Mouse (Mus musculus) gastrocnemius, postnatal 10 days (tissue): Measurements from ENCODE around the gene Igsf11. TPM values are rescaled to one million over a fixed set of nuclear protein-coding genes. Genes with fewer than 3 reads are reported as not detected.

Experiments
- DNase-seq: peaks from one replicate; pipeline ENCODE4 v3.0.0; 2021; ENCODE audit warnings: mixed read lengths
- total RNA-seq, 2 experiments: library from RNA; stranded (reverse); gene quantifications; 2 replicates each; pipeline ENCODE4 v1.2.3; 2021

The Igsf11 gene
- total RNA-seq, 2 experiments from 2014 or later: 1.4 to 1.6 TPM

DNA sequence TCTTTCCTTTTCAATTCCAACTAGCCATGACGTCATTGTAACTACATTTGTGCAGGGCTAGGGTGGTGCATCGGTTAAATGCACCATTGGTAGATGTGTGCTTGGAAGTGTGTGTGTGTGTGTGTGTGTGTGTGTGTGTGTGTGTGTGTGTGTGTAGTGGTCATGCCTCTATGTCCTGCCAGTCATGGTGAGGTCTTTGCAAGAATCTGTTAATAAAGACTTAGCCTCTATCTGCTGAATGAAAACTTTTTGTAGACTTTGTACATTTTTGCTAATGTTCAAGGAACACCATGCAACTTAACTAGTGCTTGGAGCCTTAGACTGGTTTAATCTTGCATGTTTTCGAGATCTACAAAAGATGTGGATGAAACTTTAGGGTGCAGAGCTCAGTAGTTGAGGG lies 48.3 kb downstream of the Igsf11 start:
- DNase-seq: no peak

DNA sequence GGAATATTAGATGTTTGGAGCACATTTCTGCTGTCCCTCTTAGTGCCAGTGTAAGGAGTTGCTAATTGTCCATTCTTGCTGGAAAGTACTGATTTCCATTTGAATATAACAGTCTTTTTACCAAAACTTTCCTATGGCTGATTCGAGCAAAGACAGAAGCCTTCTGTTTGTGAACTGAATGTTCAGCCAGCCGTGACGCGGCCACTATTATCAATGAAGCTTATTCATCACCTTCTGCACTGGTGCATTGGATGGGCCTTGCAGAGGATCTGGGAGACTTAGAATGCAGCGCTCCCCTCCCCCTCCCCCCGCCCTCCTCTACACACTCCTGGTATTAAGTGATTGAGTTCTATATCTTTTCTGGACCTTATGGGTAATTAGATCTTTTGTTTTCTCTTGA lies 48.8 kb downstream of the Igsf11 start:
- no peak for DNase-seq

- no peak for DNase-seq
These were observed 51.5 kb downstream of the Igsf11 start for GRCm38 (mm10) chr16:38943706-38944550.

DNA sequence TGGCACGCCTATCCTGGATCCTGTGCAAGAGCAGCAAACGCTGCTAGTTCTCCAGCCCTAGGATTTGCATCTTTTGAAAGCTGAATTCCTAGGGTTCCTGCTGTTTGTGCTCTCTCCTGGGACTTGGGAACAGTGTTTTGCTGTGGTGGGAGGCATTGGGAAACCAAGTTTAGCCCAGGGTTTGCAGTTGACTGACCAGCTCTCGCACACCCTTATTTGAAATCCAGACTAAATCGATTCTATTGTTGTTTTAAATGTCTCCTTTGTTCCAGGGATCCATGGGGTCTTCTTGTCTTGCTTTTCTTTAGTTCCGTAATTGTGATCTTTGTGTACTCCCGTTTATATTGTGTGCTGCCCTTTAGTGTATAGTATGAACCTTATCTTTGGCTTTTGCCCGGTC lies 52.6 kb downstream of the Igsf11 start:
- DNase-seq: no peak

GRCm38 (mm10) chr16:38945581-38945981 lies 53.1 kb downstream of the Igsf11 start:
- no peak for DNase-seq

- no peak for DNase-seq
These were observed 54.0 kb downstream of the Igsf11 start for GRCm38 (mm10) chr16:38946453-38946852.

DNA sequence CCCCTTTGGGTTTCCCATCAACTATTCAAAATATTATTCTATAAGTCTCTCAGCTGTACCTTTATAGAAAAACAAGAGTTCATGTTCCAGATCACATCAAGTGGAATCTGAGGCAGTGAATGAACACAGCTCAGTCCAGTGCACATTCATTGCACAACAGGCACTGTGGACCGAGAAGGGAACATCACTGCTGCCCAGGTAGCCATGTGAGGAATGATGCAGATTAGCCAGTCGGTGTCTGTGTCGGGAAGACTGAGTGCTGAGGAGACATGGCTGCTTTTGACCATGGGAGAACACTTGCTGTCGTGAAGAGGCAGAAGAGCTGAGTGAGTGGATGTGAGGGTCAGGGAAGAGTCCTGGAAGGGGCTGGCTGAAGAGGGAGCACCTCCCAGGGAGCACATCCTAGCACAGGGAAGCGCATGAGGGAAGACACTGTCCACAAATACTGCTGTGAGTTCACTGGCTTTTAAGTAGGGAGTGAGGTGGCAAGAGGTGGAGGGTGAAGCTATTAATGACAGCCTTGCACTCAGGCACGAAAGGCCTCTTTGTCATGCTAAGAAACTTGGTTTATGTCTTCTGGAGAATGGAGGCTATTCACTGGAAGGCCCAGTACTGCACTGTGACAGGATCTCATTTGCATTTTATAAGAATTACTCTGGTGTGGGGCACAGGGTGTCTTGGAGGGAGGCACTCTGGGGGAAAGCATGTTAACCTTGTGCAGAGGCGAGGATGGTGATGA lies 54.8 kb downstream of the Igsf11 start:
- DNase-seq: no peak

DNA sequence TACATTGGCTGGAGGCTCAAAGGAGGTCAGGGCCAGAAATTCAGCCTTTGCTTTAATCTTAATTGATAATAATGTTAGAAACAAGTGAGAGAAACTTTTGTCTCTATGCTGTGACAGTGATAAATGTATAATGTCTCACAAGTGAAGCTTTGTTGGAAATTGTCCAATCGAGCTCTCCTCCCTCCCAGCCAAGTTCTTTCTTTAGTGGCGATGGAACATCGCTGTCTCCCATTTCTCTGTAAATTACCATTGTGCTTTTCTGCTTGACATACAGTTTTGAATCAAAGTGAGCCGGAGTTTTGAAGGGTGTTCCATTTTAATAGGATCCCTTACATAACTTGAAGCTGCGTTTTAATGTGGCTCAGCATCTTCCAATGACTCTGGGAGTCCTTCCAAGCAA lies 56.0 kb downstream of the Igsf11 start:
- DNase-seq: no peak

DNA sequence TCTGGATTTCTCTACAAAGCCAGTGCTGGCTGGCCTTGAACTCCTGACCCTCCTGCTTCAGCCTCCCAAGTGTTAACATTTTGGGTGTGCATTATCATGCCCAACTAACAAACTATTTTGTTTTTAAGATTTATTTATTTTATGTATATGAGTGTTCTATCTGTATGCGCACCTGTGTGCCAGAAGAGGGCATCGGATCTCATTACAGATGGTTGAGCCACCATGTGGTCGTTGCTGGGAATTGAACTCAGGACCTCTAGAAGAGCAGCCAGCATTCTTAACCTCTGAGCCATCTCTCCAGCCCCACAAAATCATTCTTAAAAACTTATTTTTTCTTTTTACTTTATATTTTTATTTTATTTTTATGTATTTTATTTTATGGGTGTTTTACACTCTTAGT lies 60.4 kb downstream of the Igsf11 start:
- no peak for DNase-seq

DNA sequence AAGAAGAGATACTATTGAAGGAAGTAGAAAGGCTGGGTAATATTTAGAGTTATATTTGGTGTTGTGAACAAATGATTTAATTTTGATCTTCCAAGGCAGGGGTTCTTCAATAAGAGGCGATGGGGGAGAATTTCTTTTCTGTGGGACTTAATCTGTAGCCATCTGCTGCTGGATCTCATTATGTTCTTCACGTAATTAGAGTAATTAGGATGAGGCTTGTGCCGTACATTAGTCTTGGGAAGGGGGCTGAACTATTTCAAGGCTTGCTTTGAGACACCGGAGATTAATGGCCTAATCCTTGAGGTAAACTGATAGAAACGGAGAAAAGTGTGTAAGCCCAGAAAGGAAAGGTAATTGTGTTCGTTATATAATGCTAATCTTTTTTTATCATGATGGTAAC lies 61.4 kb downstream of the Igsf11 start:
- DNase-seq: no peak

- no peak for DNase-seq
These were observed 62.2 kb downstream of the Igsf11 start for GRCm38 (mm10) chr16:38954501-38955288.

DNA sequence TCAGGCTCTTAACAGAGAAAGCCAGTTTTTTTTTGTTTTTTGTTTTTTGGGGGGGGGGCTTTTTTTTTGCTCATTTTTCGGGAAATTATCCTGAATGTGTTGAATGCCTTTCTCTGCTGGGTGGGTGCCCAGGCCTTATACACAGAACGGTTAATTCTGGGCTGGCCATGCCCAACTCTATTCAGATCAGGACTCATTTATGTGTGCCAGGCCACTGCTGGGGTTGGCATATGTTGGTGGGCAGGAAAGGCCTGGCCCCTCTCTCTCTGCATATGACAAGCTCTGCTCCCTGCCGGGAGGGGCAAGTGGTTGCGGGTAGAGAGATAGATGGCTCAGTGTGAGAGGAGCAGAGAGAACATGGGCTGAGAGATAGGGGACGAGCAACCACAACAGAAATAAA lies 62.8 kb downstream of the Igsf11 start:
- DNase-seq: no peak

DNA sequence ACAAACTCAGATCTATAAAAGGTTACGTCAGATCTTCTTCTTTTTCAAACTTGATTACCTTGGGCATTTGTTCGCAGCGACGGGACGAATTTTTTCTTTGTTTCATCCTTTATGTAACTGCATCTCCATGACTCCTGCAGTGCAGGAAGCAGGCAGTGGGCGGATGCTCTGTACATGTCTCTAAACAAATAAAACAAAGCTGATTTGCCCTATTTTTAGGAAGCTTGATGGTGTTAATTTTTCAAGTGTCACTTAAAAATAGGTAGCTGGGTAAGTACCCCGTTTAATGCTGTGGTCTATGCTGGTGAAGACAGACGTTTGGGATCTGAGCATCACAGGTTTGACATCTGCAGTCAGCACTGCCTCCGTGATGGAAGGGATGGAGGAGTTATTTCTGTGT lies 66.3 kb downstream of the Igsf11 start:
- no peak for DNase-seq

DNA sequence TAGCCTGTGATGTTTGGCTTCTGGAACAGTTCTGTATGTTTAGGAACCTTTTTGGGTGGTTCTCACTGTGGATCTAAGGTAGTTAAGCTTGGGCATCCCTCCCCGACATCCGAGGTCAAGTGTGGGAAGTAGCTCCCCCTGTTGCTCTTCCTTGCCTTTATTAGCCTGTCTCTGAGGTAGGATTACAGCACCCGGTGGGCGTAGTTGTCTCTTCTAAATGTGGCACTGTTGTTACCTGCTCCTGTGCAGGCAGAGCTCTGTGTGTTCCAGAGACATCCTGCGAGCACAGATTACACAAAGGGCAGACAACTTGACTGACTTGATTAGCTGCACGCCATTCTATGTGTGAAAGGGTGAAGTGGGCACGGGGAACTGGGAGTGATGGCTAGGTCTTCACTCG lies 68.1 kb downstream of the Igsf11 start:
- DNase-seq: no peak

DNA sequence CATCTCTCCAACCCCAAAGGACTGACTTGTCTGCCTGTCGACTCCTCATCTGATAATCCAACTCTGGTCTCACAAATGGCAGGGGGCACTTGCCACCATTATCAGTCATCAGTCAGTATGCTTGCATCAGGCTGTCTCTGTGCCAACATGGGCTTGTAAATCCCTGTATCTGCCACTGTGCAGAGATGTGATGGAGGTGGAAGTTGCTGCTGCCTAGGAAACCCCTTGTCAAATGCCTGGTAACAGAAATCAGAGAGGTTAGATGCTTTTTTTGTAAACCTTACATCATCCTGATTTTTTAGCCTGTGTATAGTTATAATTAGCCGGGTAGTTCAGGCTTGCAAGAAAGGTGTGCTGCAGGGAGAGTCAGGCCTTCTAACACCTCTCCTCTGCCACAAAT lies 69.4 kb downstream of the Igsf11 start:
- no peak for DNase-seq

DNA sequence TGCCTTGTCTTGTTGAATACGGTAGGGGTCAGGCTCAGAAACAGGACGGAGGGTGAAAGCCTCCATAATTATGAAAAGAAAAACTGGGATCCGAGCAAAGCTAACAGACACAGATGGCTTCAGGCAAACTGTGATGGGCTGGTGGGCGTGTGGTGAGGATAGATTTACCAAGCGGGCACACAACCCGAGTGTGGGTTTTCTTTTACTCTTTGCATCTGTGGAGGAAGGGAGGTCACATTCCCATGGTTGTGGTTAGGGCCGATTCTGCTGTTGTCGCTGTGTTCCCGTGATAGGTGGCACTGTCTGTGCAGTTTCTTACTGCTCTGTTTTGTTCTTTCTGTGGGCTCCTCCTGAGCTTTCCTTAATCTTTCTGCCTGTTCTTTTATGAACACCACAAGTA lies 70.2 kb downstream of the Igsf11 start:
- DNase-seq: no peak

DNA sequence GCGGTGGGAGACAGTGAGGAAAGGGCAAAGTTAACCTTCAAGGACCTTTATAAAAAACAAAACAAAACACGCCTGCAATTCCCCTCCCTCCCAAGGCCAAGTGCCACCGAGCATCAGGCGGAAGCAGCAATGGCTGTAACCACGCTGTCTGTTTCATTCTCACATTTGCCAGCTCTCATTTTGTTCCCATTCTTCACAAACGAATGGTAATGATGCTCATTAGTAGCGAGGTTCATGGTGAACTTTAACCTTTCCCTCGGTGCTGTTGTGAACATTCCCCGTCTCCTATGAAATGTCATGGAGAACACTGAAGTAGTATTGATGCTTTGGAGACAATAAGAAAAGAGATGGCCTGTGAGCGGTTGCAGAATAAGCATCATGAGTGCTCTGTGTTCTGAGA lies 74.6 kb downstream of the Igsf11 start:
- no peak for DNase-seq

DNA sequence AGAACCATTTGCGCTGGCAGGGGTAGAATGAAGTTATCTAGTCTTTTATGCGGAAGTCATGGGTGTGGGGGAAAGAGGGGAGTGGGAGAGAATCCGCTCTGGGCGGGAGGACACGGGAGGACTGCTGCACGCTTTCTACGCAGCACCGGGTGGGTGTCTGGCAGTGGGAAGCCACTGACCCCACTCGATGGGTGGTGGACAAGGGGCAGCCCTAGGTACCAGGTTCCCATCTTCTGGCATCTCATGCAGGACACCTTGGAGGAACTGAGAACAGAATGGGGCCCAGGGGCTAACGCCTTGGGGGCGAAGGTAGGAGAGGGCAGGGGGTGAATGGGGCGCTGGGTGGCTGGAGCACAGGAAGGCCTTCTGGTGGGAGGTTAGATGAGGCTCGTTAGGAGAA lies 83.7 kb downstream of the Igsf11 start:
- DNase-seq: no peak

DNA sequence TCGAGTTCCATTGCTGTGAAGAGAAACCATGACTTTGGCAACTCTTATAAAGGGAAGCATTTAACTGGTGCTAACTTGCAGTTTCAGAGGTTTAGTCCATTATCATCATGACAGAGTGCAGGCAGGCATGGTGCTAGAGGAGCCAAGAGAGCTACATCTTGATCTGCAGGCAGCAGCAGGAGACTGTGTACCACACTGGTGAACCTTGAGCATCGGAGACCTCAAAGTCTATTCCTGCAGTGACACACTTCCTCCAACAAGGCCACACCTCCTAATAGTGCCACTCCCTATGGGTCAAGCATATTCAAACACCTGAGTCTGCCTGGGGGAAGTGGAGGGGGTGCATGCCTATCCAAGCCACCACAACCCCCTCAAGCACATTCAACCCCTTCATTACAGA lies 86.1 kb downstream of the Igsf11 start:
- DNase-seq: no peak

DNA sequence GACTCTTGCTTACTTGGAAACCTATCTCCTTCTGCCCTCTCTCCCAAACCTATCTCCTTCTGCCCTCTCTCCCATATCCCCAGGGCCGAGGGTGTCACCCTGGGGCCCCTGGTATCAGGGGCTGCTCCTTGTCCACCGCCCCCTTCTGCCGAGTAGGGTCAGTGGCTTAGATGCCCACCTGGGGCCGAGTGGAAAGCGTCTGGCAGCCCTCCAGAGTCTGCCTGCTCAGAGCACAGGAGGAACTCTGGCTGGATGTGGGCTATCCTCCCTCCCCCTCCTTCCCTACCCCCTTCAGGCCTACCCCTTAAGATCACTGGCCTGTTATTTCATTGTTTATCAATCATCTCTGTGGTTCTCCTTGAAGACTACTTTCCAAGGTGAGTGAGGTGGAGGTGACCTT lies 88.1 kb downstream of the Igsf11 start:
- DNase-seq: no peak

DNA sequence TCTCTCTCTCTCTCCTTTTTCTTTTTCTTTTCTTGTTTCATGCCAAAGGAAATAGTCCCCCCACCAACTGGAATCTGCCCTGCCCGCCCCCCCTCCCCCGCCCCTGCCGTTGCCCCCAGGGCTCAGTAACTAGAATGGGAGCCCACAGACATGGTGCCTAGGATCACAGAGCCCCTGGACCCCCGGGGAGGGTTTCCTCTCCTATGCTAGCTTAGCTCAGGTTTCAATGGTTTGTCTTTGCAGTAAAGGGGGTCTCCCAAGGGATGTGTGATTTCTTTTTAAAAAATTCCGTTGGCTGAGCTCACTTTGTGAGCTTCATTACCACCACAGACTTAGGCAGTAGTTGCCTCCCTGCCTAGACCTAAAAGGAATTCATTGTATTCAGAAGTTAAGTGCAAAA lies 89.6 kb downstream of the Igsf11 start:
- no peak for DNase-seq

- DNase-seq: no peak
These were observed 90.2 kb downstream of the Igsf11 start for GRCm38 (mm10) chr16:38982508-38983236.
